Mouse (Mus musculus) heart, embryonic 10.5 days (tissue): ENCODE results near the gene Zfp1. TPM values are rescaled to one million over a fixed set of nuclear protein-coding genes. Genes with fewer than 3 reads are reported as not detected.

Experiments used
- DNase-seq: peaks from one replicate; pipeline ENCODE4 v3.0.0-alpha.2; 2017; ENCODE audit warnings: low spot score
- H3K27ac ChIP-seq: fragments of 300-500 bp; sonication (generic); 2 replicates; pipeline ENCODE4 v1.5.1; 2016; ENCODE audit warnings: mild to moderate bottlenecking
- H3K27me3 ChIP-seq: fragments of 300-500 bp; sonication (generic); 2 replicates; pipeline ENCODE4 v1.6.1; 2016; ENCODE audit warnings: mild to moderate bottlenecking; ENCODE audit not compliant: poor library complexity, insufficient read depth, severe bottlenecking
- H3K36me3 ChIP-seq: fragments of 300-500 bp; sonication (generic); 2 replicates; pipeline ENCODE4 v1.6.1; 2016; ENCODE audit warnings: mild to moderate bottlenecking, moderate library complexity
- H3K4me1 ChIP-seq: fragments of 300-500 bp; sonication (generic); 2 replicates; pipeline ENCODE4 v1.6.1; 2016; ENCODE audit warnings: mild to moderate bottlenecking
- H3K4me3 ChIP-seq: fragments of 300-500 bp; sonication (generic); 2 replicates; pipeline ENCODE4 v1.5.1; 2016; ENCODE audit warnings: mild to moderate bottlenecking, moderate library complexity
- H3K9me3 ChIP-seq: fragments of 300-500 bp; sonication (generic); 2 replicates; pipeline ENCODE4 v1.6.1; 2016; ENCODE audit warnings: mild to moderate bottlenecking, moderate library complexity
- WGBS: fragments of 180-500 bp; shearing (Covaris S2); methylation state at CpG from one replicate; pipeline ENCODE4 v1.1.7; 2016; 5-methylcytosine and 5-hydroxymethylcytosine counted together
- polyA plus RNA-seq: library from polyadenylated mRNA; unstranded; fragments of >200 nt; fragmentation: Nextera tagmentation; extraction: Ambion mirVana; gene quantifications from 2 replicates; pipeline ENCODE4 v1.2.1, GENCODE M21; 2016

Zfp1 gene
- polyA plus RNA-seq, 1 experiment from 2014 or later, result 17.6 TPM

GRCm38 (mm10) chr8:111693261-111693741, 50.1 kb downstream of the Zfp1 start:
- WGBS, result 51% methylated on average over 6 of the region's 6 CpGs
- DNase-seq, result no peak
- Histone ChIP-seq H3K4me1 (peaks cover 16% of the 10 kb centered on the region), H3K4me3 (no peak overlapping the region), H3K9me3 (0 out of 2 replicates have a peak, but pooled peaks cover 4% of the 10 kb centered on the region), H3K27me3 (no peaks in the 10 kb centered on the region), H3K36me3 (no peaks in the 10 kb centered on the region), H3K27ac (peak overlapping the region; percentile 36; the same call in 1 of the 2 replicates)

- Histone ChIP-seq H3K4me1 (peaks cover 16% of the 10 kb centered on the region), H3K27ac (no peak overlapping the region), H3K27me3 (no peaks in the 10 kb centered on the region), H3K4me3 (no peak overlapping the region), H3K36me3 (no peaks in the 10 kb centered on the region), H3K9me3 (0 out of 2 replicates have a peak, but pooled peaks cover 4% of the 10 kb centered on the region)
- DNase-seq, result no peak
- 43% methylated on average over 7 of the region's 7 CpGs for WGBS
These were observed 52.2 kb downstream of the Zfp1 start for GRCm38 (mm10) chr8:111695441-111695840.

- DNase-seq, result no peak
- Histone ChIP-seq H3K27ac (no peak overlapping the region), H3K4me1 (peaks cover 23% of the 10 kb centered on the region), H3K4me3 (no peak overlapping the region), H3K9me3 (0 out of 2 replicates have a peak, but pooled peaks cover 4% of the 10 kb centered on the region), H3K27me3 (no peaks in the 10 kb centered on the region), H3K36me3 (no peaks in the 10 kb centered on the region)
- 67% methylated on average over 10 of the region's 10 CpGs for WGBS
These were observed 54.5 kb downstream of the Zfp1 start for GRCm38 (mm10) chr8:111697655-111698054.

GRCm38 (mm10) chr8:111699035-111699434, 55.8 kb downstream of the Zfp1 start:
- no peak for DNase-seq
- Histone ChIP-seq H3K9me3 (0 out of 2 replicates have a peak, but pooled peaks cover 4% of the 10 kb centered on the region), H3K4me1 (peaks cover 16% of the 10 kb centered on the region), H3K4me3 (no peak overlapping the region), H3K27ac (no peak overlapping the region), H3K27me3 (no peaks in the 10 kb centered on the region), H3K36me3 (no peaks in the 10 kb centered on the region)
- WGBS, result 46% methylated on average over 1 of the region's 1 CpGs

- Histone ChIP-seq H3K4me1 (peaks cover 23% of the 10 kb centered on the region), H3K27ac (no peak overlapping the region), H3K36me3 (no peaks in the 10 kb centered on the region), H3K9me3 (0 out of 2 replicates have a peak, but pooled peaks cover 4% of the 10 kb centered on the region), H3K27me3 (no peaks in the 10 kb centered on the region), H3K4me3 (no peak overlapping the region)
- no peak for DNase-seq
- 79% methylated on average over 3 of the region's 3 CpGs for WGBS
These were observed 57.0 kb downstream of the Zfp1 start for GRCm38 (mm10) chr8:111700201-111700600.

GRCm38 (mm10) chr8:111700740-111701139, 57.5 kb downstream of the Zfp1 start:
- no peaks in the 10 kb centered on the region for H3K27me3 ChIP-seq
- 83% methylated on average over 5 of the region's 5 CpGs for WGBS
- no peak overlapping the region for H3K27ac ChIP-seq
- H3K4me3 ChIP-seq, result no peak overlapping the region
- H3K4me1 ChIP-seq, result peaks cover 24% of the 10 kb centered on the region
- H3K36me3 ChIP-seq, result no peaks in the 10 kb centered on the region
- 0 out of 2 replicates have a peak, but pooled peaks cover 4% of the 10 kb centered on the region for H3K9me3 ChIP-seq
- DNase-seq, result peak; percentile 69

GRCm38 (mm10) chr8:111701380-111701779, 58.2 kb downstream of the Zfp1 start:
- DNase-seq, result no peak
- H3K27me3 ChIP-seq, result no peaks in the 10 kb centered on the region
- peaks cover 30% of the 10 kb centered on the region for H3K4me1 ChIP-seq
- H3K4me3 ChIP-seq, result no peak overlapping the region
- H3K27ac ChIP-seq, result no peak overlapping the region
- 81% methylated on average over 9 of the region's 9 CpGs for WGBS
- no peaks in the 10 kb centered on the region for H3K36me3 ChIP-seq
- 0 out of 2 replicates have a peak, but pooled peaks cover 4% of the 10 kb centered on the region for H3K9me3 ChIP-seq

- H3K36me3 ChIP-seq, result peaks cover 18% of the 10 kb centered on the region
- DNase-seq, result no peak
- peak overlapping the region; percentile 3; the same call in 1 of the 2 replicates for H3K27ac ChIP-seq
- 92% methylated on average over 12 of the region's 12 CpGs for WGBS
- H3K27me3 ChIP-seq, result no peaks in the 10 kb centered on the region
- peaks cover 37% of the 10 kb centered on the region for H3K4me1 ChIP-seq
- no peaks in the 10 kb centered on the region for H3K9me3 ChIP-seq
- no peak overlapping the region for H3K4me3 ChIP-seq
These were observed 61.4 kb downstream of the Zfp1 start for GRCm38 (mm10) chr8:111704585-111704984.

- peak; percentile 73 for DNase-seq
- 25% methylated on average over 3 of the region's 3 CpGs for WGBS
- Histone ChIP-seq H3K4me1 (peaks cover 37% of the 10 kb centered on the region), H3K4me3 (no peak overlapping the region), H3K27me3 (no peaks in the 10 kb centered on the region), H3K27ac (peak overlapping the region; percentile 3), H3K36me3 (peaks cover 25% of the 10 kb centered on the region), H3K9me3 (no peaks in the 10 kb centered on the region)
These were observed 62.0 kb downstream of the Zfp1 start for GRCm38 (mm10) chr8:111705222-111705621.

- H3K36me3 ChIP-seq, result peaks cover 30% of the 10 kb centered on the region
- no peak overlapping the region for H3K4me3 ChIP-seq
- H3K27ac ChIP-seq, result peak overlapping the region; percentile 3
- peaks cover 37% of the 10 kb centered on the region for H3K4me1 ChIP-seq
- no peaks in the 10 kb centered on the region for H3K27me3 ChIP-seq
- no peaks in the 10 kb centered on the region for H3K9me3 ChIP-seq
- peak; percentile 71 for DNase-seq
- 57% methylated on average over 5 of the region's 5 CpGs for WGBS
These were observed 62.5 kb downstream of the Zfp1 start for GRCm38 (mm10) chr8:111705699-111706098.

GRCm38 (mm10) chr8:111708265-111708664, 65.1 kb downstream of the Zfp1 start:
- peaks cover 55% of the 10 kb centered on the region for H3K36me3 ChIP-seq
- H3K4me3 ChIP-seq, result no peak overlapping the region
- no peak for DNase-seq
- H3K9me3 ChIP-seq, result no peaks in the 10 kb centered on the region
- H3K27ac ChIP-seq, result no peak overlapping the region
- WGBS, result 91% methylated on average over 6 of the region's 6 CpGs
- H3K4me1 ChIP-seq, result peaks cover 36% of the 10 kb centered on the region
- no peaks in the 10 kb centered on the region for H3K27me3 ChIP-seq

- Histone ChIP-seq H3K9me3 (no peaks in the 10 kb centered on the region), H3K4me3 (no peak overlapping the region), H3K36me3 (peaks cover 65% of the 10 kb centered on the region), H3K27me3 (no peaks in the 10 kb centered on the region), H3K27ac (no peak overlapping the region), H3K4me1 (peaks cover 36% of the 10 kb centered on the region)
- 89% methylated on average over 1 of the region's 1 CpGs for WGBS
- DNase-seq, result no peak
These were observed 66.0 kb downstream of the Zfp1 start for GRCm38 (mm10) chr8:111709223-111709622.

GRCm38 (mm10) chr8:111710777-111711485, 67.7 kb downstream of the Zfp1 start:
- Histone ChIP-seq H3K4me1 (peaks cover 31% of the 10 kb centered on the region), H3K36me3 (peaks cover 82% of the 10 kb centered on the region)
- WGBS, result 91% methylated on average over 20 of the region's 20 CpGs

More at GRCm38 (mm10) chr8:111710777-111711485, 67.7 kb downstream of the Zfp1 start:
- no peak overlapping the region for H3K27ac ChIP-seq
- no peaks in the 10 kb centered on the region for H3K27me3 ChIP-seq
- no peaks in the 10 kb centered on the region for H3K9me3 ChIP-seq
- H3K4me3 ChIP-seq, result no peak overlapping the region
- DNase-seq, result no peak
